Mouse (Mus musculus) limb, embryonic 15.5 days (tissue): ENCODE results near the gene Eipr1. TPM values are rescaled to one million over a fixed set of nuclear protein-coding genes. Genes with fewer than 3 reads are reported as not detected.

Experiments used
- ATAC-seq: fragments of 200-750 bp; cut with Nextera tagmentation; 2 replicates; pipeline ENCODE4 v1.8.0; 2017; ENCODE audit warnings: low read depth, moderate TSS enrichment; ENCODE audit not compliant: insufficient number of reproducible peaks, low FRiP score, low TSS enrichment
- H3K27ac ChIP-seq: fragments of 300-500 bp; sonication (generic); 2 replicates; pipeline ENCODE4 v1.5.1; 2015; ENCODE audit warnings: moderate library complexity, mild to moderate bottlenecking, inconsistent platforms
- H3K27me3 ChIP-seq: fragments of 300-500 bp; sonication (generic); 2 replicates; pipeline ENCODE4 v1.6.1; 2015; ENCODE audit warnings: inconsistent platforms
- H3K36me3 ChIP-seq: fragments of 300-500 bp; sonication (generic); 2 replicates; pipeline ENCODE4 v1.6.1; 2015; ENCODE audit warnings: inconsistent platforms
- H3K4me1 ChIP-seq: fragments of 300-500 bp; sonication (generic); 2 replicates; pipeline ENCODE4 v1.6.1; 2015; ENCODE audit warnings: inconsistent platforms
- H3K4me2 ChIP-seq: fragments of 300-500 bp; sonication (generic); 2 replicates; pipeline ENCODE4 v1.6.1; 2015; ENCODE audit warnings: mild to moderate bottlenecking, inconsistent platforms
- H3K4me3 ChIP-seq: fragments of 300-500 bp; sonication (generic); 2 replicates; pipeline ENCODE4 v1.5.1; 2015; ENCODE audit warnings: mild to moderate bottlenecking, inconsistent platforms
- H3K9ac ChIP-seq: fragments of 300-500 bp; sonication (generic); 2 replicates; pipeline ENCODE4 v1.6.1; 2015; ENCODE audit warnings: inconsistent platforms
- H3K9me3 ChIP-seq: fragments of 300-500 bp; sonication (generic); 2 replicates; pipeline ENCODE4 v1.6.1; 2016; ENCODE audit warnings: inconsistent platforms
- WGBS: fragments of 180-500 bp; shearing (Covaris S2); methylation state at CpG from one replicate; pipeline ENCODE4 v1.1.7; 2015; 5-methylcytosine and 5-hydroxymethylcytosine counted together
- polyA plus RNA-seq: library from polyadenylated mRNA; unstranded; fragments of >200 nt; fragmentation: Nextera tagmentation; extraction: Ambion mirVana; gene quantifications from 2 replicates; pipeline ENCODE4 v1.2.1, GENCODE M21; 2015

Gene Eipr1
- polyA plus RNA-seq: 31.6 and 32.8 TPM in 2 replicates

GRCm38 (mm10) chr12:28751508-28752263 lies at the start of gene Eipr1:
TSS of gene Eipr1 (plus strand) at chr12:28751803.
- Histone ChIP-seq H3K9me3 (no peaks in the 10 kb centered on the region), H3K36me3 (peaks cover 6% of the 10 kb centered on the region), H3K4me2 (peak within 1 kb of the TSS; percentile 83), H3K4me1 (peaks cover 19% of the 10 kb centered on the region), H3K4me3 (peak within 1 kb of the TSS; percentile 85), H3K27me3 (no peaks in the 10 kb centered on the region), H3K27ac (peak within 1 kb of the TSS; percentile 62), H3K9ac (peak within 1 kb of the TSS; percentile 68)
- ATAC-seq: peak; percentile 83
- WGBS: 3% methylated on average over 36 of the region's 36 CpGs

DNA sequence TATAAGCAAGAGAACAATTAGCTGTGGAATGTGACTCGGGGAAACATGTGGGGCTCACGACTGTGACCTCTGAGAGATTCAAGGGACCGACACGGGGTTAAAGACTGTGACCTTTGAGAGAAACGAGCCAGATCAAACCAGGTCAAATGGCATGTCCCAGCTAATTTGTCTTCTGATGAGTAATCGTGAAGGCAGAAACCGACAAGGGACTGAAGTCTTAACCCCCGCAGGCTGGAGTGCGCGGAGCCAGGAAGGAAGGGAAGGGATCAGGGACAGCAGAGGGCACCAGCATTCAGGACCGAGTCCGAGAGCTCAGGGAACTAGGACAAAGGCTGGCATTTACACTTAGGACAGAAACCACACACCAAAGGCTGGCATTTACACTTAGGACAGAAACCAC lies 47.2 kb upstream of the Eipr1 start:
- H3K27ac ChIP-seq: no peak overlapping the region
- no peak for ATAC-seq
- WGBS: 13% methylated on average over 12 of the region's 12 CpGs
- no peaks in the 10 kb centered on the region for H3K9me3 ChIP-seq
- H3K4me2 ChIP-seq: no peak overlapping the region
- peaks cover 13% of the 10 kb centered on the region; the same call in 1 of the 2 replicates for H3K36me3 ChIP-seq
- H3K9ac ChIP-seq: no peak overlapping the region
- H3K4me1 ChIP-seq: peaks cover 9% of the 10 kb centered on the region; the same call in 1 of the 2 replicates
- no peaks in the 10 kb centered on the region for H3K27me3 ChIP-seq
- no peak overlapping the region for H3K4me3 ChIP-seq

DNA sequence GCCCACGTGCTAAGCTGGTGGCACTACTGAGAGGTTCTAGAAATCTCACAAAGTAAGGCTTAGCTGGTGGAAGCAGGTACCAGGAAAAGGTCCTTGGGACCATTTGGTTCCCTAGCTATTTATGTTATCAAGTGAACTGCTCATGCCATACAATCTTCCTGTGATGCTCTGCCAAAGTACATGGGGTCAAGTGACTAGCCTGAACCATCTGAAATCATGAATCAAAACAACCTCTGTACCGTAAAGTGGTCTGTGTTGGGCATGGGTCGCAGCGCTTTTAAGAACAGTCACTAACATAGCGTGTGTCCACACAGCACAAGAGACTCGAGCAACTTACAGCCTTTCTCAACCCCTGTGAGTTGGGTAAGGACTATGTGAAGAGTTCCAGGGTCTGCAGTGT lies 46.4 kb upstream of the Eipr1 start:
- no peak overlapping the region for H3K9ac ChIP-seq
- peaks cover 5% of the 10 kb centered on the region; the same call in 1 of the 2 replicates for H3K4me1 ChIP-seq
- peaks cover 21% of the 10 kb centered on the region; the same call in 1 of the 2 replicates for H3K36me3 ChIP-seq
- ATAC-seq: no peak
- H3K27ac ChIP-seq: no peak overlapping the region
- no peak overlapping the region for H3K4me3 ChIP-seq
- no peaks in the 10 kb centered on the region for H3K27me3 ChIP-seq
- 91% methylated on average over 6 of the region's 6 CpGs for WGBS
- H3K9me3 ChIP-seq: no peaks in the 10 kb centered on the region
- no peak overlapping the region for H3K4me2 ChIP-seq

GRCm38 (mm10) chr12:28708154-28708553 lies 43.4 kb upstream of the Eipr1 start:
- H3K4me1 ChIP-seq: no peaks in the 10 kb centered on the region
- peaks cover 44% of the 10 kb centered on the region for H3K36me3 ChIP-seq
- 80% methylated on average over 4 of the region's 4 CpGs for WGBS
- H3K27me3 ChIP-seq: no peaks in the 10 kb centered on the region
- H3K9me3 ChIP-seq: no peaks in the 10 kb centered on the region
- no peak overlapping the region for H3K9ac ChIP-seq
- ATAC-seq: no peak
- H3K4me3 ChIP-seq: no peak overlapping the region
- no peak overlapping the region for H3K4me2 ChIP-seq
- no peak overlapping the region for H3K27ac ChIP-seq

GRCm38 (mm10) chr12:28710566-28711185 lies 40.9 kb upstream of the Eipr1 start:
- H3K36me3 ChIP-seq: peaks cover 57% of the 10 kb centered on the region
- no peak overlapping the region for H3K27ac ChIP-seq
- no peak overlapping the region for H3K4me2 ChIP-seq
- WGBS: 79% methylated on average over 22 of the region's 22 CpGs
- H3K9me3 ChIP-seq: no peaks in the 10 kb centered on the region
- no peak overlapping the region for H3K4me3 ChIP-seq
- H3K27me3 ChIP-seq: no peaks in the 10 kb centered on the region
- no peaks in the 10 kb centered on the region for H3K4me1 ChIP-seq
- no peak for ATAC-seq
- H3K9ac ChIP-seq: no peak overlapping the region

- no peak overlapping the region for H3K9ac ChIP-seq
- H3K36me3 ChIP-seq: peaks cover 70% of the 10 kb centered on the region
- WGBS: 92% methylated on average over 24 of the region's 24 CpGs
- no peak for ATAC-seq
- H3K27ac ChIP-seq: no peak overlapping the region
- H3K27me3 ChIP-seq: no peaks in the 10 kb centered on the region
- H3K4me2 ChIP-seq: no peak overlapping the region
- no peaks in the 10 kb centered on the region for H3K4me1 ChIP-seq
- H3K4me3 ChIP-seq: no peak overlapping the region
- H3K9me3 ChIP-seq: no peaks in the 10 kb centered on the region
Measured at GRCm38 (mm10) chr12:28714822-28715632, 36.6 kb upstream of the Eipr1 start.

DNA sequence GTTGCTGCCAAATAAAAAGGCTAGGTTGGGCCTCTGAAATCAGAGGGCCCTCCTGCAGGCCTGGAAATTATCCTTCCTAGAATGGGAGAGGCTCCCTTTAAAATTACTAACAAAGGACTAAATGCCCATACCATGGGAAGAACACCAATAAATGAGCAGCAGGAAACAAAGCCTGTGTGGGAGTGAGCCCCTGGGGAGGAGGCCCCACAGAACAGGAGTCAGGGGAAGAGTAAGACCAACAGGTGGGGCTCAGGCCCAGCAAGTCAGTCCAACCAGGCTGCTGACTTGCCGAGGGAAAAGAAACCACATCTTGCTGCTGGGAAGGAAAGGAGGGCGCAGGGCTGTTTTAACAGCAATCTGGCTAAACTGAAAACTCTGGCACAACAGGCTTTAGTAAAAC lies 34.5 kb upstream of the Eipr1 start:
- ATAC-seq: no peak
- Histone ChIP-seq H3K4me1 (no peaks in the 10 kb centered on the region), H3K36me3 (peaks cover 70% of the 10 kb centered on the region), H3K9ac (no peak overlapping the region), H3K27me3 (no peaks in the 10 kb centered on the region), H3K4me3 (no peak overlapping the region), H3K9me3 (no peaks in the 10 kb centered on the region), H3K27ac (no peak overlapping the region), H3K4me2 (no peak overlapping the region)
- 55% methylated on average over 2 of the region's 2 CpGs for WGBS

DNA sequence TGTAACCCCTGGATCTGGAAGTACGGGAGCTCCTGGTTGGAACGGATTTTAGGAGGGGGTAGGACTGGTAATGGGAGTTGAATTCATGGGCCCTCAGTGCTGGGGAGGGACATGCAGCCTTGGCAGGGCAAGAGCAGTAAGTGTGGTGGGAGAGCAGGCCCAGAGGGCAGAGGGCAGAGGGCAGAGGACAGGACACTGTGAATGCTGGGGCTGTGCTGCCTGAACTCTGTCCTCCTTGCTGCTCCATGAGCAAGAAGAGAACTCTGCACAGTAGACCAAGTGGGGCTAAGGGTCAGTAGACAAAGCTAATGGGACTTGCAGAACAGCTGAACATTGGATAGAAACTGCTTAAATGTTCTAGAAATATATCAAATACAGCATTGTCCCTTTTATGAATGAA lies 33.5 kb upstream of the Eipr1 start:
- Histone ChIP-seq H3K36me3 (peaks cover 70% of the 10 kb centered on the region), H3K27ac (no peak overlapping the region), H3K4me2 (no peak overlapping the region), H3K4me1 (no peaks in the 10 kb centered on the region), H3K4me3 (no peak overlapping the region), H3K9ac (no peak overlapping the region), H3K27me3 (no peaks in the 10 kb centered on the region), H3K9me3 (no peaks in the 10 kb centered on the region)
- WGBS: 96% methylated on average over 2 of the region's 2 CpGs
- ATAC-seq: no peak

DNA sequence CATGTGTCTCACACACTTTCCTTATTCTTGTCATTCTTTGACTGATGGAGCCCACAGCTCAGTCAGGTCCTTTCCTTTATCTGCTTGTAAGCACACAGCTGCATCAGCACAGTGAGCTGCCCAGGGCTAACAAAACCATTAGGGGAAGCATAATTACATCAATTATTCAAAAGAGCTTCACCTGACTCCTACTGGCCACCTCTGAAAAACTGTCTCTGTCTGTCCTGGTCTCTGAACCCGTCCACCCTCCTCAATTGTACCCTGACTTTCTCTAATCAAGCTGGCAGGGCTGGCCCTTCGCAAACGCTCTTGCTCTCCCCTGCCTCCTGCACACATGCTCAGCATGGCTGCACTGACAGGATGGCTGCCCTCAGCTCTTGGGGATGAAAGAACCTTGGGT lies 27.2 kb upstream of the Eipr1 start:
- Histone ChIP-seq H3K27me3 (no peaks in the 10 kb centered on the region), H3K4me2 (no peak overlapping the region), H3K36me3 (peaks cover 52% of the 10 kb centered on the region), H3K27ac (no peak overlapping the region), H3K9ac (no peak overlapping the region), H3K4me3 (no peak overlapping the region), H3K4me1 (no peaks in the 10 kb centered on the region), H3K9me3 (no peaks in the 10 kb centered on the region)
- WGBS: 78% methylated on average over 3 of the region's 3 CpGs
- no peak for ATAC-seq

- Histone ChIP-seq H3K9ac (no peak overlapping the region), H3K36me3 (peaks cover 48% of the 10 kb centered on the region), H3K4me1 (no peaks in the 10 kb centered on the region), H3K27me3 (no peaks in the 10 kb centered on the region), H3K4me3 (no peak overlapping the region), H3K9me3 (no peaks in the 10 kb centered on the region), H3K27ac (no peak overlapping the region), H3K4me2 (no peak overlapping the region)
- no peak for ATAC-seq
- WGBS: 81% methylated on average over 4 of the region's 4 CpGs
Measured at GRCm38 (mm10) chr12:28726204-28726603, 25.4 kb upstream of the Eipr1 start.

DNA sequence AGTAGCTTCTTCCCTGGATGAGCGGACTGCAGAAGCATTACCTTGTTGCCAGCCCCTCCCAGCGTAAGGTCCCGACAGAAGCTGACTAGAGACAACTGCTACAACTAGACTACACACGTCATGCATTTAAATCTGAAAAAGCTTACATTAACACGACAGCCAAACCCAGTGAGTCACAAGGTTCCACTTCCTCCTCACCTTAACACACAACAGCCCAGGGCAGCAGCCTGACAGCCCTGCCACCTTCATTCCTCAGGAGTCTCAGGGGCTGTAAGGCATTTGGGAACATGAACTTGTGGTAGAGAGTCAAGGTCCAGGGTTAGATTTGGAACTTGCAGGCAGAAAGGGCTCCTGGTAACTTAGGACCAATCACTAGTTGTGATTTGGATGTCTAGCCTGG lies 24.5 kb upstream of the Eipr1 start:
- WGBS: 81% methylated on average over 5 of the region's 5 CpGs
- H3K4me1 ChIP-seq: no peaks in the 10 kb centered on the region
- peaks cover 48% of the 10 kb centered on the region for H3K36me3 ChIP-seq

GRCm38 (mm10) chr12:28732631-28733030 lies 19.0 kb upstream of the Eipr1 start:
- H3K9ac ChIP-seq: no peak overlapping the region
- no peak overlapping the region for H3K4me3 ChIP-seq
- H3K4me1 ChIP-seq: no peaks in the 10 kb centered on the region
- H3K4me2 ChIP-seq: no peak overlapping the region
- no peak overlapping the region for H3K27ac ChIP-seq
- no peak for ATAC-seq
- H3K27me3 ChIP-seq: no peaks in the 10 kb centered on the region
- no peaks in the 10 kb centered on the region for H3K9me3 ChIP-seq
- H3K36me3 ChIP-seq: peaks cover 72% of the 10 kb centered on the region
- WGBS: 93% methylated on average over 8 of the region's 8 CpGs

More for the DNA sequence above, 24.5 kb upstream of the Eipr1 start:
- Histone ChIP-seq H3K9ac (no peak overlapping the region), H3K27ac (no peak overlapping the region), H3K27me3 (no peaks in the 10 kb centered on the region), H3K9me3 (no peaks in the 10 kb centered on the region), H3K4me2 (no peak overlapping the region), H3K4me3 (no peak overlapping the region)
- ATAC-seq: no peak
